Mouse (Mus musculus) spleen, postnatal 10 days (tissue): Measurements from ENCODE around the gene Slc34a3.
A peak's percentile ranks its signal among the peaks of the same experiment; 100 is the strongest.

Experiments
- DNase-seq, 2 experiments: peaks; one replicate each; pipeline ENCODE4 v3.0.0; 2021 to 2022; ENCODE audit warnings: low spot score in 2 of 2

Gene Slc34a3

DNA sequence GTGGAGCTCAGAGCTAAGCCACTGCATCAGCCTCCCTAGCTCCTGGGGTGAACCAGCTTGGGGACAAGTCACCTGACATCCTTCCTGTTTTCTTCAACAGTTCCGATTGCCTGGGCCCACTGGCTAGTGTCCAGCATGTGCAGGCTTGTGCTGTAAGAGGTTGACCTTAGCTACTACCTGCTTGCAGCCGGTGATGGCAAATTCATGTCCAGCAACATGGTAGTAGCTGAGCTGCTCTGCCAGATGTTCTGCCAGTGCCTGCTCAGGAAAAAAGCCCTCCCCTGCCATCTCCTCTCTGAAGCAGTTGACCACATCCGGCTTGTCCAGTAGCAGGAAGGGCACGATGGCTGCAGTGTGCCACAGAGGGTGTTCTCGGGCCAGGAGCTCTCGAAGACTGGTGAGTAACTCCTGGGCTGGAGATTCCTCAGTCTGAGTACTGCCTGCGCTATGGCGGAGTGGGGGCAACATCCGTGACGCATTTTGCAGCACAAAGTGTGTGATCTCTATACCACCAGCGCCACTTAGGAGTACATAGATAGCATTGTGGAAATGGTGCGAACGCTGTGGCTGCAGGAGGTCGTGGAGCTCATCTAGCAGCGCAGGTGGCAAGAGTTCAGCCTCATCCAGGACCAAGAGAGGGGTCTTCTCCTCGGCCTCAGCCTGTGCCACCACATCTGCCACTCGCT lies 39.5 kb downstream of the Slc34a3 start:
- DNase-seq: peak; percentile 45 to 48

DNA sequence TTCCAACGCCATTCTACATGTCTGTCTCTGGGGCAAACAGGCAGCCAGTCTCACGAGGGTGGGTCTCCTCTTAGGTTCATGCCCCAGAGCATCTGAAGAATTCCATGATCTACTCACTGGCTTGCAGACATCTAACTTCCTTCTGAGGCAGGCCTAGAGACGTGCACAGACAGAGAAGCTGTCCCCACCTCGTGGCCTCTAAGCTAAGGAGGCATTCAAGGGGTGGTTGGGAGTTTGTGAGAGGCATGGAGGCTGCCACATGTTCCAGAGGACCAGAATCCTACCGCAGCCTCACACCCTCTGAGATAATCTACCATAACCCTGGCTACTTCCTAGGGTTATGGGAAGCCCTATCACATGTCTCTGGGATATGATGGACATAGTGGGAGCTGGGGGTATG lies 40.2 kb downstream of the Slc34a3 start:
- DNase-seq: no peak

- DNase-seq: peak; percentile 67 to 86
These were observed 40.8 kb downstream of the Slc34a3 start for GRCm38 (mm10) chr2:25193330-25193770.

DNA sequence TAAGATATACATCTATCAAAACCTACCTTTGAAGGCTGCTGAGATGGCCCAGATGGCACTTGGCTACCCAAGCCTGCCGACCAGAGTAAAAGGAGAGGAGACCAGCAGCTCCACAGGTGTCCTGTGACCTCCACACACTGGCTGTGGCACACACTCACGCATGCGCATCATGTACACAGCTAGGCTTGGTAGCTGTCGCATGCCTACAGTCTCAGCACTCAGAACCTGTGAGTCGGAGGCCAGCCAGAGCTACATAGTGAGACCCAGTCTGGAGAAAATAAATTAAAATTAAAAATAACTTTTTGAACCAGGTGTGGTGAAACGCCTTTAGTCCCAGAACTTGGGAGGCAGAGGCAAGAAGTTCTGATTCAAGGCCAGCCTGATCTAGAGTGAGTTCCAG lies 46.3 kb downstream of the Slc34a3 start:
- no peak for DNase-seq

DNA sequence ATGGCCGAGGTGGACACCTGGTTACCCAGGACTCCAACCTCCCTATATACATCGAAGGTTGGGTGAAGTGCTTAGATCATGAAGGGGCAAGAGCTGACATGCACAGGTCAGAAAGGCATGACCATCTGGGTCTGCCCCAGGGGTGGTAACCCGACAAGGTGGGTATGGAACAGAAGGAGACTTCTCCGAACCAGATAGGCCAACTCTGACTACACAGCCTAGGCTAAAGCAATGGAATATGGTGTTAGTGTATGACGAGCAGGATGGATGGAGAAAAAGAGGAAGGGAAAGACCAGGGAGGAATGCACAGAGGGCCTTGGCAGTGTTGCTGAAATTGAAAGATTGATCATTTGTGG lies 47.6 kb downstream of the Slc34a3 start:
- DNase-seq: no peak

DNA sequence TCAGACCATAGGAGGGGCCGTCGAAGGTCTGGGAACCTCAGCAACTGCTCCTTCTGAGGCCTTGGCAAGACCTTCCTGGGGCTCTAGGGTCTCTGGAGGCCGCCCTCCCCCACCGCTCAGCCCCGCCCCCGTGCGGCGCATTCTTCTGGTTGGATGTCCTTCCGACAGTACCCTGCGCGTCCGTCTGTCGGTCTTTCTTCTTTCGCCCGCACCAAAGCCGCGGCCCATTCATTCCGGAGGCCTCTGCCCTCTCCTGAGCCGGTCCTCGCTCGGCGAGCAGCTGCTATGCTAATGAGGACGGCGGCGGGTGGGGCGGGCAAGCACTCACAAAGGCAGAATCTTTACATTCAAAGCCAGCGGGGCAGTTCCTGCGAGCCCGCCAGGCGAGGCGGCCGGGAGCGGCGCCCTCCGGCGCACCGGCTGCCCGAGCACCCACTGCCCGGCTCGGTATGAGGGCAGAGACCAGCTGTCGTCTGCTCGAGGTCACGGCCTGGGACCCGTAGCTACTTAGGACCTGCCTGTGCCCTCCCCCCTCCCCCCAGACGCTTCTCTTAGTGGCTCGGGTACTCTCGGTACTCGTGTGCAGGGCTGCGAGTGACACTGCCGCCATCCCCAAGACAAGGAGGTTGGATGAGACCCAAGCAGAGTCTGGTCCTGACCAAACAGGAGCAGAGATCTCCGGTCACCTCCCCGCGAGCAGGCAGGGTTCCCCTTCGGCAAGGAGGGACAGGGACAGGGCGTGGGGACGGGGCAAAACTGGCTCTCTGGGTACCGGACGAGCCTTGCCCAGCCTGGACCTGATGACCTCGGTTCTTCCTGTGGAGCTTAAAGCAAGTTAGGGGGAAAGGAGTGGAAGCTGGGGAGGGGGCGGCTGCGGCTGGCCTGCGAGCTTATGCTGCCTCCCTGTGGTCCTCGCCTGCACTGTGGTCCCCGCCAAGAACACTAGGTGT lies 48.3 kb downstream of the Slc34a3 start:
- DNase-seq: peak; percentile 52 to 74

DNA sequence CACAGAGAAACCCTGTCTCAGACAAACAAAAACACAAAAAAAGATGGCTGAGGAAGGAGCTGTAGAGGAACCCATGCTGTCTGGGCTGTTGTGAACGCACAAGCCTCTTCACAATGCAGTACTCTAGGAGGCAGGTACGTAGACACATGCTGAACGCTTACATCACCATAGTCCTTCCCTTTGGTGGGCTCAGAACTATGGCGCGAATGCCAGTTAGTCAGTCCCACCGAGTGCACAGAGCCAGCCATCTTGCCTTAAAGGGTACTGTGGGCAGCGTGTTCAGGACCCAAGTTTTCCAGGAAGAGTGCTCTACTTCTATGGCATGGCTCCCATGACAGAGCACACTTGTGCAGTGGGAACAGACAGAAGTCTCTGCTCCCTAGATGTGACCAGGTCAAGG lies 49.7 kb downstream of the Slc34a3 start:
- no peak for DNase-seq

DNA sequence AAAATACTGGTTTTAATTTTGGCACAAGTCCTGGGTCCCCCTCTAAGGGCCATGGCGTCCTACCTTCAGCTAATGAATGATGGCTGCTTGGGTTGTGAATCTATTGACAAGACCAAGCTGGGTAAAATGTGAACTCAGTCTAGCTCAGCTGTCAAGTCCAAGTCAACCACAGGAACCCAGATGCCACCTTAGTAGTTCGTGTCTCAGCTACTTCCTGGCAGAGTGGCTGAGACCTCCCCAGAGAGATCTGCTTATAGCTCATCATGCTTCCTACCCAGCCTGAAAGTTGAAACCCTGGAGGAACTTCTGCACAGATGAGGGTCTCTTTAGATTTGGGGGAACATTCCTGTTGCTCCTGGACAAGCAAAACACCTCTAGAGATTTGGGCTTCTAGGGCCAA lies 50.8 kb downstream of the Slc34a3 start:
- no peak for DNase-seq

DNA sequence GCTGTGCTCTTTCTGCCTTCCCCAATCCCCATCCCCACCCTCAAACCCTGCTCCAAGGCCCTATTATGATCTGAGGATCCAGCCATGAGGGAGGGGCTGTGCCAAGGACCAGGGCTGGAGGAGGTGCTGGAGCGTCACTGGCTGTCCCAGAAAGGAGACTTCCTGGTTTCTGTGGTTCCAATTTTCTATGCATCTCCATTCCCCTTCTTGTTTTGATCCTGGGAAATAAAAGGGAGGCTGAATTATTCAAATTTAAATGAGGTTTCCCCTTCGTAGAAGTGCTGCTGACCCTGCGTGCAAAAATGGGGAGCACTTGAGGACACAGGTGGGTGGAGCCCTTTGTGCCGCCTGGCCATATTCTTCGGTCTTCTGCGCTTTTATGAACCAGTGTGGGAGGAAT lies 51.5 kb downstream of the Slc34a3 start:
- no peak for DNase-seq

GRCm38 (mm10) chr2:25181891-25182397 lies 52.2 kb downstream of the Slc34a3 start:
- DNase-seq: no peak

GRCm38 (mm10) chr2:25180973-25181890 lies 52.9 kb downstream of the Slc34a3 start:
- peak; percentile 70 to 78 for DNase-seq

GRCm38 (mm10) chr2:25180478-25180903 lies 53.7 kb downstream of the Slc34a3 start, which contains the start of gene Nrarp:
Nrarp (plus strand) TSS chr2:25180758.
- DNase-seq: peak in 1 of 2 experiments; percentile 92

DNA sequence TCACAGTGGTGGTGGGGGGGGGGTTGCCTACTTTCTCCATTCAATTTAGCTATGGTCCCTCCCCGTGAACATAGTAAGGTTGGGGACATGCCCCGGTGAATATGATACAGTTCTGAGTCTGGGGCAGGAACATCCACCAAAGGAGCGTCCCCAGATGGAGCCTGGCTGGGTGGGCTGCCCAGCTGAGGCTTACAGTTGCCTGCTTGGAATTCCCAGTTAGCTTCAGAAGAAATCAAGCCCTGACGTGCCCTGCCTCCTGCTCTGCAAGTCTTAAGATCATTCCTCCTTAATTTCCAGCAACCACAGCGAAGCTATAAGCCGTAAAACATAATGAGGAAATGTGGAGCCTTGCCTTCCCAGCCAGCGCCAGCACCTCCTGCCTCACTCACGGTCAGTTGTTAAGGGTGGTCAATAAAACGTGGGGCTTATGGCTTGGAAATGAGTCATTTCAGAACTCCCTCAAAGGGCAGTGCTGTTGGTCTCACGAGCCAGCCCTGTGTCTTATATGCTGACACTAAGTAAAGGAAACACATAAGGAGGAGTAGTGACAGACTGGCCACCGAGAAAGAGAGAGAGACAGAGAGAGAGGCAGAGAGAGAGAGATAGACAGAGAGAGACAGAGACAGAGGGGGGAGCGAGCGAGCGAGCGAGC lies 54.5 kb downstream of the Slc34a3 start:
- no peak for DNase-seq
